Mouse (Mus musculus): ENCODE results near the gene Copz1.

Gene Copz1

GRCm38 (mm10) chr15:103308876-103309580 is 36.5 kb downstream of the Copz1 start:
- DNase-seq (ENCODE audit: low read depth, low spot score): no peak

GRCm38 (mm10) chr15:103310365-103310910 is 37.9 kb downstream of the Copz1 start, which contains the start of gene Gpr84:
Gpr84 (minus strand) TSS chr15:103310612.
- DNase-seq (ENCODE audit: low read depth, low spot score): no peak

GRCm38 (mm10) chr15:103313495-103314095 is 41.1 kb downstream of the Copz1 start:
- peak; percentile 87 for DNase-seq (ENCODE audit: low read depth, low spot score)

- no peak for DNase-seq (ENCODE audit: low read depth, low spot score)
These were observed 41.7 kb downstream of the Copz1 start for GRCm38 (mm10) chr15:103314181-103314580.

GRCm38 (mm10) chr15:103315011-103315502 is 42.5 kb downstream of the Copz1 start:
- no peak for DNase-seq (ENCODE audit: low read depth, low spot score)

- no peak for DNase-seq (ENCODE audit: low read depth, low spot score)
These were observed 43.7 kb downstream of the Copz1 start for GRCm38 (mm10) chr15:103315979-103316776.

GRCm38 (mm10) chr15:103317120-103317519 is 44.6 kb downstream of the Copz1 start:
- no peak for DNase-seq (ENCODE audit: low read depth, low spot score)

- no peak for DNase-seq (ENCODE audit: low read depth, low spot score)
These were observed 45.2 kb downstream of the Copz1 start for GRCm38 (mm10) chr15:103317731-103318130.

- peak; percentile 56 for DNase-seq (ENCODE audit: low read depth, low spot score)
These were observed 45.8 kb downstream of the Copz1 start for GRCm38 (mm10) chr15:103318201-103318816.

- DNase-seq (ENCODE audit: low read depth, low spot score): peak; percentile 76
These were observed 48.6 kb downstream of the Copz1 start for GRCm38 (mm10) chr15:103321076-103321475.

GRCm38 (mm10) chr15:103322396-103322795 is 49.9 kb downstream of the Copz1 start:
- no peak for DNase-seq (ENCODE audit: low read depth, low spot score)

- no peak for DNase-seq (ENCODE audit: low read depth, low spot score)
These were observed 50.5 kb downstream of the Copz1 start for GRCm38 (mm10) chr15:103323070-103323454.

- DNase-seq (ENCODE audit: low read depth, low spot score): peak; percentile 92
These were observed 51.1 kb downstream of the Copz1 start for GRCm38 (mm10) chr15:103323455-103324247.

GRCm38 (mm10) chr15:103333081-103333615 is 60.6 kb downstream of the Copz1 start:
- DNase-seq (ENCODE audit: low read depth, low spot score): no peak

GRCm38 (mm10) chr15:103333738-103334137 is 61.2 kb downstream of the Copz1 start:
- no peak for DNase-seq (ENCODE audit: low read depth, low spot score)

- DNase-seq (ENCODE audit: low read depth, low spot score): no peak
These were observed 61.7 kb downstream of the Copz1 start for GRCm38 (mm10) chr15:103334194-103334593.

- no peak for DNase-seq (ENCODE audit: low read depth, low spot score)
These were observed 62.5 kb downstream of the Copz1 start for GRCm38 (mm10) chr15:103335040-103335439.

- DNase-seq (ENCODE audit: low read depth, low spot score): no peak
These were observed 63.1 kb downstream of the Copz1 start for GRCm38 (mm10) chr15:103335488-103336235.

GRCm38 (mm10) chr15:103336996-103337667 is 64.6 kb downstream of the Copz1 start:
- no peak for DNase-seq (ENCODE audit: low read depth, low spot score)
